Mouse (Mus musculus) layer of hippocampus, adult 18-20 months (tissue): Measurements from ENCODE around the gene E330034G19Rik. TPM values are rescaled to one million over a fixed set of nuclear protein-coding genes. Genes with fewer than 3 reads are reported as not detected.
A peak's percentile ranks its signal among the peaks of the same experiment; 100 is the strongest.
"Not testable (repeated sequence)": the region's sequence is repeated elsewhere in the genome, so short reads cannot be mapped to it uniquely, and the experiment has no call there.

ENCODE experiments used
- DNase-seq, 2 experiments: peaks; one replicate each; pipeline ENCODE4 v3.0.0; 2022; ENCODE audit warnings: low spot score in 2 of 2
- long read RNA-seq: library from polyadenylated mRNA; stranded (forward); transcript quantifications from one replicate; pipeline ENCODE4 v2.0.0, GENCODE M21; 2021
- total RNA-seq, 2 experiments: library from RNA; stranded (reverse); gene quantifications; 2 replicates each; pipeline ENCODE4 v1.2.3; 2021

E330034G19Rik gene
- total RNA-seq: not detected
- long read RNA-seq: 0 reads

DNA sequence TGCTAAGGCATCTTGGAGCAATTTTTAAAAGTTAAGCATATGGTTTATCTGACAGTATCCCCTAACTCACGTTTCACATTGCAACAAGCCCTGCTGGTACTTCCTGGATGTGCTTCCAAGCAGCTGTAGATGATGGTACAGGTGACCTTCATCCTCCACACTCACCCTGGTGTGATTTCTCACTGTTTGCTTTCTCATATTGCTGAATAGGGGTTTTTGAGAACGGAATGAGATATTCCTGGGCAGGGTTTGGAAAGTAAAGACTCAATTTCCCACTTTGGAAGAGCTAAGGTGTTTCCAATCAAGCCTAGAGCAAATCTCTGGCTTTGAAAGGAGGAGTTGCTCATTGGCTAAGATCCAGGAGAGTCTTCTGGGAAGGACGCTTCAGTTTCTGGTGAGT, at the start of gene E330034G19Rik:
E330034G19Rik (plus strand) TSS at position 301 of the 400 bp plus-strand sequence.
- DNase-seq: no peak

DNA sequence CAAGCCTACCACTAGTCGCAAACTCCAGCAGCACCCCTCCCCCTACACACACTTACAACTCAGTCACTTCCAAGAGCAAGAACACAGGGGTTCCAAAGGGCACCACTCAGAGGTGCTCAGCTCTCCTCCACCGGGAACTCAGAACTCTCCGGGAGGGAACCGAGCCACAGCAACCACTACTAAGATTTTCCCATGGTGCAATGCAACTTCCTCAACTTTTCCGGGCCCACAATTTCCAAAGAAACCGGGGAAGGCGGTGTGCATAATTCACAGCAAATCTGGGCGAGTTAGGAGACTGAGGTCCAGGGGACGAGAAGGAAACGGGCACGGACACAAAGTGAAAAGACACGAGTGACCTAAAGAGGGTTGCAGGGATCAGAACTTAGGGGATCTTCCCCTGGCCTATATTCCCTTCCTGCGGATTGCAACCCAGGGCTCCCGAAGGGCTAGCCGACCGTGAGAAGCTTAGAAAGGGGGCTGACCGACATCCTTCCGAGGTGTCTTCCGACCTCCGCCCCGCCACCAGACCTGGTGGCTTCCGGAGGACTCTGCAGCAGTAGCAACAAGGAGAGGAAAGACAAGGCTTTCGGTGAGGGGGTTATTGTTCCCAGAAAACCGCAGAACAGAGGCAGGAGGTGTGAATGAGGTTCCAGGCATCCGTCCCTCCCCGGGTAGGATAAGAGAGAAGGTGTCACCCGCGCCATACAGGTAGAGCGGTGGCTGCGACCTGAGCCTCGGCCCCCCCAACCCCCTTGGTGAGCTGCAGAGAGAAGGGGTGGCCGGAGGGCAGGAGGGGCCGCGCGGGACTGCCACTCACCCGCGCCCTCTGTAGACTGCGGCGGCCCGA, 48.5 kb upstream of the E330034G19Rik start:
- peak; percentile 22 to 32 for DNase-seq

DNA sequence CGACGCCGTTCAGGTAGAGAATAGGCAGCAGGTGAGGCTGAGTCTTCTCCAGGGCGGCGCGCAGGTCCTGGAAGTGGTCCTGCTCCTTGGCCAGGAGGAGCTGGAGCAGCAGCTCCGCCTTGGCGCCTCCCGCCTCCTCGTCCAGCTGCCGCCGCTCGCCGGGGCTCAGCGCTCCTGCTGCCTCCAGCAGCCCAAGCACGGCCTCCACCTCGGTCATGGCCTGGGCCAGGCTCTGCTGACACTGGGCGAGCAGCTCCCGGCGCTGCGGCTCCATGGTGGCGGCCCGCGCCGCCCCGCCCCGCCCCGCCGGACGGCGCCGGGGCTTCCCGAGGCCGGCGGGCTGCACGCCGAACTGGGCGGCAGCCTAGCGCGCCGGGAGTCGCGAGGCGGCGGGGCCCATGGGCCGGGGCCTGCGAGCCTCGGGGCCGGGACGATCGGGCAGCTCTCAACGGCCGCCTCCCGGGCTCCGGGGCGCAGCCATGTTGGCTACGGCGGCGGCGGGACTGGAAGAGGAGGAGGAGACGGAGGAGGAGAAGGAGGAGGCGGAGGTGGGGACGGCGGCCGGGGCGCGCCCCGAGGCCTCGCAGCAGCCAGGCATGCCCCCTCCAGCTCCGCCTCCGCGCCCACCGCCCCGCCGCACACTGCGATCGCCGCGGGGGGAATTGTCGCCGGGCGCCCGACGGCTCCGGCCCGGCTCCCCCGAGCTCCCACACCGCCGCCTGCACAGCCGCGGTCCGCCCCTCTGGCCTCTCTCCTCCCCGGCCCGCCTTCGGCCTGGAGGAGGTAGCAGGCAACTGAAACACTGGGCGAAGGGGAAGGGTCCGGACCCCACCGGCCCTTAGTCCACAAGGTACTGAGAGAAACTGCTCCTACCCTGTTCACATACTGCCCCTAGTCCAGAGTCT, 47.6 kb upstream of the E330034G19Rik start, which contains the start of gene Dlg5:
Dlg5 (minus strand) TSS at position 744 of the 905 bp plus-strand sequence.
- peak; percentile 29 to 51 for DNase-seq

DNA sequence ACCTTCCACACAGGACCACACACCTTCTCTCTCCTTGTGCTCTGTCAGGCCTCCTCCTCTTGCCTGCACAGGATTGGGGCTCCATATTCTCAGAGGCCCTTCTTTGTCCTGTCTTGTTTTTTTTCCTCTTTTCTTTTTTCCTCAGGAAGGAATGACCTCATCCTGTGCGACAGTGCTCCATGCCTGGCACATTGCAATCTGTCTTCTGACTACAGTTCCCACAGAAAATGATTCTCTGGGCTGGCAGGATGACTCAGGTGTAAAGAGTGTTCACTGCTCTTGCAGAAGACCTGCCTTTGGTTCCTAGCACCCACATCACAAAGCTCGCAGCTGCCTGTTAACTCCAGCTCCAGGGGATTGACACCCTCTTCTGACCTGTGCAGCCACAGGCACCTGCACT, 43.1 kb upstream of the E330034G19Rik start:
- no peak for DNase-seq

DNA sequence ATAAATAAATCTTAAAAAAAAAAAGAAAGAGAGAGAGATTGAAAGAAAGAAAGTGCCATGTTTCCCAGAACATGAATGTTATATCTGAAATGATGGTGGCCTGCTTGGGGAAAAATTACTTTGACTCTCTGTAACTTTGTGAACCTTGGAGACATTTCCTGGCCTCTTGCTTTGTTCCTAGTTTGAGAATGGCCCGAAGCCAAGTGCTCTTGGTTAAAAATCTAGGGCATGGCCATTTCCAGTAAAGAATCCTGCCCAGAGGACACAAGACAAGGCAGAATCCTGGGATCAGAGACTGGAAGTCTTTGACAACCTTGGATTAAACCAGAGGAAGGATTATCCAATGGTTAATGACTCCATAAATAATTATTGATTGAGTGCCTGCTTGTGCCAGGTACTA, 41.7 kb upstream of the E330034G19Rik start:
- no peak for DNase-seq

DNA sequence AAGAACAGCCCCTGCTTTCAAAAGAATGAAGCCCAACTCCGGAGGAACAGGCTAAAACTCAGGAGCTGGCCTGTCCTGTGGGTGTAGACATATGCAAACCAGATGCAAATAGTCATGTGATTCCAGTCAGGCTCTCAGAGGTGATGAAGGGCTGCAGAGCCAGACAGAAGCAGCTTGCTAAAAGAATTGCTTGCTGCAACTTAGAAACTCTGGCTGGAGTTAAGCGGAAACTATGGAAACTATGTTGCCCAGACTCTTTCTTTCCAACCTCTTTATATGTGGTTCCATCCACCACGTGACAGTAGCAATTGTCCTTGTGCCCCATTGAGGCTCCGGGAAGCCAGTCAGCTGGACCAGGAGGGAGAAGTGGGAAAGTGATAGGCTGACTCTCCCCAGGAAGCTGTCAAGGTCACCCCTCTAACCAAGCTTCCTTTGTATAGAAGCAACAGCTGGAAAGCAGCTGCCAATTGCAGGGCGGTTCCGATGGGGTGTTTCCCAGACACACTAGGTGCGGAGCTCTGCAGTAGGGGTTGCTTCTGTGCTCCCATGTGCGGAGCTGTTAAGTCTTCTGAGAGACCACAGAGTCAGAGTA, 39.3 kb upstream of the E330034G19Rik start:
- DNase-seq: no peak

DNA sequence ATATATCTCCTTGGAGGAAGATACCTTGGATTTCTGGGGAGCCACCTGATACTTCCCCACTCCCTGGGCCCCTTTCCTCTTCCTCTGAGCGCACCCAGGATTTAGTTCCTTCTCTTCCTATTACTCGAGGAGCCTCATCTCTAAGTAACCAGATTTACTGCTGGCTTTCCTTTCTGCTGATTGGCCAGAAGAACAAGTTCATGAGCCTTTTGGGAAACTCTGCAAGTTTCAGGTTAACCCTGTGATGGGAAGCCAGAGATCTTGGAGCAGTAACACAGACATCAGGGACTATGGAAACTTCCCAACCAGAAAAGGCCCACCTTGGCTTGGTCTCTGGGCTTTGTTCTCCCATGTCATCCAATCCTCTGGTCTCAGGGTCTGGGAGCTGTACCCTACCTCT, 37.1 kb upstream of the E330034G19Rik start:
- DNase-seq: no peak

DNA sequence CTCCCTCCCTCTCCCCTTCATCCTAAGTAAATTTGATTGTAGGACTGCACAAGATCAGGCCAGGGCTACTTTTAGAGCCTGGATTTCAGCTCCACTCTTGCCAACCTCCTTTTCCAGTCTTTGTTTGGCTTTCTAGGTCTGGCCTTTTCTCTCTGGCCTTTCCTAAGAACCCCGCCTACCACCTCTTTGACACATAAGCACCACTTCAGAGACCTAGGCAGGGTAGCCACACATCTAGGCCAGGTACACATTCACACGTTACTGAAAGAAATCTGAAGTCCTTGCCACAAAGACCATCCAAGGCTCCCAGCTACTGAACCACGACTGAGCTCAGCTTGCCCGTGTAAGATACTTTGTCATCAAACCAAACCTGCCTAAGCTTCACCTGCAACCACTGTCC, 32.6 kb upstream of the E330034G19Rik start:
- DNase-seq: no peak

DNA sequence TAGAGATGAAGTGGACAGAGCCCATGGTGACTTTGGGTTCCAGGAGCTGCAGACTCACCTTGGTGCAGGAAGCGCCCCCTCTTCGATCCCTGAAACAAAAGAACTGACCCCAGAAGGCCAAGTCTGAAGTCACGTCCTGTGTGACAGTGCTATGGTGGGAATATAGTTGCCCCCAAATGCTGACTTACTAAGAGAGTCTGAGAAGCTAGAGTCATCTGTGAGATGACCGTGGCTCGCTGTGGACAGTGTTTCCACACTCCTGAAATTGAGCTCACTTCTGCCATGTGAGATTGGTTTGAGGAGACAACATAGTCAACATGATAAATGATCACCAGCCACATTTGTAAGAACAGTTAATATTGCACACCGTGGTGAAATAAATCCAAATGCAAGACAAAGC, 30.6 kb upstream of the E330034G19Rik start:
- no peak for DNase-seq

DNA sequence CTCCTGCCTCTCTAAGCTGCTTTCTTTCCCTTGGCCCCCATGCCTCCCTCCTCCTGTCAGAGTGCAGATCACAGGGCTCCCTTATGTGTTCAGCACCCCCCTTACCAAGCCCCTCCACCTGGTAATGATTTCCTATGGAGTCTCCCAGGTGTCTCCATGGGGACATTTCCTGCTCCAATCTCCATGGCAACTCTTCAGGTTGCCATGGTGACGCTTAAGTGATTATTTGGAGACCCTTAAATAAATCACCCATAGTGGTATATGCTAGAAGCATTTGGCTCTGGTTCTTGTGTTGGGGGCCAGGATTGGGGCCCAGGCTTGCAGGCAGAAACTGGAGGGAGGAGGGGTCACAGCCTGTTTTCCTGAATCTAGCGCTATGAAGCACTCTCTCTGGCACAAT, 30.1 kb upstream of the E330034G19Rik start:
- peak; percentile 33 to 64 for DNase-seq

DNA sequence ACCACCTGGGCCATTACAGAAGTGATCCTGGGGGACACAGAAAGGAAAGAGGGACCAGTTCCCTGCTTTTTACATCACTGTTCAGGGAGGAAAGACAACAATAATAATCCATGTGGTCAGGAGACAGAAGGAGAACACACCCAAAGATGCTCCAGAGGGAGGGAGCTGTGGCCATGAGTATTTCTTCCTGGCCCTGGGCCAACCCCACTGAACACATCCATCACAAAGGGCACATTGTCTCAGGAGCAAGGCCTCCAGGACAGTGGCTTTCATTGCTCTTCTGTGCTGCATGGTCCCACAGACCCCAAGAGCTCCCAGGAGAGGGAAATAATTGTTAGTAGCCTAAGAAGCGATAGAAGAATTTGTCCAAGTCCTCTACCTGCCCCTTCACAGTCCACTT, 23.4 kb upstream of the E330034G19Rik start:
- peak in 1 of 2 experiments; percentile 27 for DNase-seq

DNA sequence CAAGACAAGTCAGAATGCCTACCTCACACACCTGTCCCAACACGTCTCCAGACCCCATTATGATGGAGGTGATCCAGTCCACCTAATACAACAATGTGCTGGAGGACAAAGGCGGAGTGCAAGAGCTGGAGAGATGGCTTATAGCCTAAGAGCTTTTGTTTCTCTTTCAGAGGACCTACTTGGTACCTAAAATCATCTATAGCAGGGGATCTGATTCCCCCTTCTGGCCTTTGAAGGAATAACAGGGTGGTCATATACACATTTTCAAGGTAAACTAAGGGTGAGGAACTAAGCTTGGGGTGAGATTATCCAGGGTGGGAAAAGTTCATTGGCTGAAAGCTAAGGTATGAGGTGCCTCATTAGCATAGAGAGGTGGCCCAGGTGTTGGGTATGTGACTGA, 19.4 kb upstream of the E330034G19Rik start:
- peak in 1 of 2 experiments; percentile 68 for DNase-seq

DNA sequence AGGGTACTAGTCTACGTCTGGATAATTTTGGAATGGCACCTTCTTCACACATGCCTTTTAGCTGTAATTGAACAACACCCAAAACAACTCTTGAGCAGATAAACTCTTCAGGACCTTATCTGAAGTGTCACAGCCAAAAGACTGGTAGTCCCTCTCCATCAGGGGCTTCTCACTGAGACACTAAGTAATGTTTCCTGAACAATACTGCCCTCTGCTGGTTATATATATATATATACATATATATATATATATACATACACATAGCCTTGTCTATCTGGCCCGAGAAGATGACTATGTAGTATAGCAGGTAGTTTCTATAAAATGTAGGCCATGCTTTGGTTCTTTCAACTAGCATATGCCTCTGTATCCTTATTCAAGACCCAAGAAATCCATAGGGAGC, 17.5 kb upstream of the E330034G19Rik start:
- DNase-seq: no peak

DNA sequence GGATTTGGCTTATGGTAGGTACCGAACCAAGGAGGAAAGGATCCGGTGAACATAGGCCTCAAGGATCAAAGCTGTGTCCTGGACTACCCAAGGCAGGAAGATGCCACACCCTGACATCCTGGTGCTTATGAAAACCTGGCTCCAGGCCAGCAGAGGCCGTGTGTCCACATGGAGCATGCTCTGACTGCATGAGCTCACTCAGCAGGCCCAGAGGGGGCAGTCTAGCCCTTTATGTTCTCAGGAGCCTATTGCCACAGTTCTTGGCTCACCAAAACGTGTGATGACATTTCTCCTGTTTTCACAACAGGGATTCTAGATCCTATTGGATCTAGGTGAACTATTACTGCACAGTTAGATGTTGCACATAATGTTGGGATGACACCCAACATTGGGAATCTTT, 11.7 kb upstream of the E330034G19Rik start:
- no peak for DNase-seq

DNA sequence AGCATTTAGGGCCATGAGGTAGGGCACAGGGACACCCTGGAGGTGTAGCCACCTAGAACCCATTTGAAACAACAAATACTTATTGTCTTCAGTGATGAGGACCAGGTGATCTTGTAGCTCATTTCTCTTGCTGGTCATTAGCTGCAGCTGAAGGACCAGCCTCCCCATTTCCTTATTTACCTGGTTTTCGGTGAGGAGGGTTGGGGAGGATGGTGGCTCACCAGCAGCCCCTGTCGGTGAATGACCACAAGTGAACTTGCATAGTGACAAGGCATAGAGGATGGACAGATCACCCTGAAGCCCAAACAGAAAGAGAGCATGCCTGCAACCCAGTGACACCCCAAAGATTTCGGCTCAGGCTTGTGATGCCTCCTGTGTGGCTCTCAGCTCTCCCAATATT, 10.7 kb upstream of the E330034G19Rik start:
- DNase-seq: no peak

DNA sequence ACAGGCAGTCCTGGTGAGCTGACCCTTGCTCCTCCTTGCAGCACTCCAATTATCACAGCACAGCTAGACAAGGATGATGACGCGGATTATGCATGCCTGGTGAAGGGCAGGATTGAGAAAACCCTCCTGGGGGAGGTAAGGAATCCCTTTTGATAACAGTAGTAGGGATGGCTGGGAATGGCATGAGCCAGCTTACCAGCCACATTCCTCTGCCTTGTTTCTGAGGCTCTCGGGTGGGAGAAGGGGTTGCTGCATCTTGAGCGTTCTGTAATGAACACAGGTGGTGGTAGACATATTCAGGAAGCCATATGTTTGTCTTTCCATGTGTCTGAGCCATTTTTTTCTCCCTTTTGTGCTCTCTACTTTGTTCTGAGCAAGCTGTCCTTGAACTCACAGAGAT, 6.9 kb upstream of the E330034G19Rik start:
- no peak for DNase-seq

DNA sequence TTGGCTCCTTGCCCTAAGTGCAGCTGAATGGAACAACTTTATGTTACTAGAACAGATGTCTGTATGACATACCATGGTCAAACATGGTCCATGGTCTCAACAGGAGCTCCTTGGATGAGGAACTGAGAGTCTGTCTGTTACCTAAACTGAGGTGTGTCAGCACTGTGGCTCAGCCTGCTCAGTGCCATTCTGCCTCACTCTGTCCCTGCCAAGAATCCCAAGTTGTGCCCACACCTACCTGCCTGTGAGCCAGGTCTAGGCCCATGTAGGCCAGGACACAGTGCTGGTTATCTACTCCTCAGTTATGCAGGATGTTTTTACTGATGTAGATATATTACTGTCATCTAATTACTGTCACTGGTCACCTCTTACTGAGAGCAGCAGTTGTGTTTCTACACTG, 2.3 kb upstream of the E330034G19Rik start:
- DNase-seq: no peak

DNA sequence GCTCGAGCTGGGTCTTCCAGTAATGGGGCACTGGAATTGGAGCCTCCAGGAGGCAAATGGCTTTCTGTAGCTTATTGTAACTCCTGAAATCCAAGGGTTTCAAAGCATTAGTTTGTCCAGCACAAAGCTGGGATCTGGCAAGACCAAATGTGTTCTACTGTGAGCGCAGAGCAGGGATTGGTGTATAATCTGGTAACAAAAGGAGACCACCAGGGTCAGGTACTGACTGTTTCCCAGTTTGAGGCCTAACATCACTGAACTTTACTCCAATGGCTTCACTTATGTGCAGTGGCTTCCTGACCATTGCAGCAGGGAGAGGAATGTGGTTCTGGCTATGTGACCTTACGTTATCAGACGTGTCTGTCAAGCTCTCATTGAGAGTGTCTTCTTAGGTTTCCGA, 617 bp downstream of the E330034G19Rik start:
- DNase-seq: no peak

DNA sequence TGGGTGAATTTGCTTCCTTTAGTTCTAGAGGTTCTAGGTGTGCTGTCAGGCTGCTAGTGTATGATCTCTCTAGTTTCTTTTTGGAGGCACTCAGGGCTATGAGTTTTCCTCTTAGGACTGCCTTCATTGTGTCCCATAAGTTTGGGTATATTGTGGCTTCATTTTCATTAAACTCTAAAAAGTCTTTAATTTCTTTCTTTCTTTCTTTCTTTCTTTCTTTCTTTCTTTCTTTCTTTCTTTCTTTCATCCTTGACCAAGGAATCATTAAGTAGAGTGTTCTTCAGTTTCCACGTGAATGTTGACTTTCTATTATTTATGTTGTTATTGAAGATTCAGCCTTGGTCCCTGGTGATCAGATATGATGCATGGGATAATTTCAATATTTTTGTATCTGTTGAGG, 9.1 kb downstream of the E330034G19Rik start:
- DNase-seq: not testable (repeated sequence)

DNA sequence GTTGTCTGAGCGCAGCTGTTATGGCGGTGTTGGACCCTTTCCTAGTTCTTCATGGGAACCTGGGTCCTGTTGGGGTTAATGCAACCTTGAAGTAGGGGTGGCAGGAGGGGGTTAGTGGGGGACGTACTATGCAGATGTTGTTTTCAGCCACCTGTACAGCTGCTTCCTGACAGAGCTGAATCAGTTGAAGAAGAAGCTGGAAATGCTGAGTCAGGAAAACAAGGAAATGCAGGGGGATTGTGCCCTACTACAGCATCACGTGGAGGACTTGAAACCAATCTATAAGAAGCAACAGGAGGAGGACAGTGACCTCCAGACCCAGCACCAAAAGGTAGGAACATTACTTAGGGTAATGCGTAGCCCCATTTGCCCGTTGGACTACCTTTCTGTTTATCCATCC, 13.7 kb downstream of the E330034G19Rik start:
- DNase-seq: no peak

DNA sequence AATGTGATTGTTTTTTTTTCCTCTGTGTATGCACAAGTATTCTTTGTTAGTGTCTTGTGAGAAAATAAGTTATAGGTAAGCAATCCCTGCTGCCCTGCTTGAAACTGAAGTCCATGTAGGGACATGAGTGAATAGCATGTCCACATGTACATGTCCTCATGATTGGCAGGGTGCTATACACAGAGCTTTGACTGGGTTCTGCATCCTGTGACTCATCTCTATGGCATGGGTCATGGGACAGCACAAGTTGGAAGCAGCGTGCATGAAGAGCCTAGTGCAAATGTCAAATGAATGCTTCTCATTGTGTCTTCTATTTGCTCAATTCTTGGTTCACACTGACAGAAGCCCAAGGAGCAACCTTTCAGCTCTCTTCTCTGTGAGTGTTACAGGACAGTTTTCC, 14.1 kb downstream of the E330034G19Rik start:
- DNase-seq: no peak

DNA sequence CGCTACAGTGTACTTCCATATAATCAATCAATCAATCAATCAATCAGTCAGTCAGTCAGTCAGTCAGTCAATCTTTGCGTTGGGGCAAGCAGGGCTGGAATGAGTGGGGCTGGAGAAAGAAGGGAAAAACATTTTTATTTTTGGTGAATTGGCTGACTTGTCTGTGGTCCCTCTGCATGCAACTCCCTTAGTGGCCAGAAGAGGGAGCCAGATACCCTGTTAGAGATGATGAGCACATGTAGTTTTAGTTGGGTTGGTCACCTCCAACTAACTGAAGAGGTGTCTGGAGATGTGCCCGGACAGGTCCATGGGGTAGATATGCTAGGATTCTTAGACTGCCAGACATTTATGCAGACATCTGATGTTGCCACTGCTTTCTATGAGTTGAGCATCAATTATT, 18.1 kb downstream of the E330034G19Rik start:
- peak; percentile 55 to 86 for DNase-seq
